Mouse (Mus musculus): ENCODE data around the gene Rapgefl1.

DNA sequence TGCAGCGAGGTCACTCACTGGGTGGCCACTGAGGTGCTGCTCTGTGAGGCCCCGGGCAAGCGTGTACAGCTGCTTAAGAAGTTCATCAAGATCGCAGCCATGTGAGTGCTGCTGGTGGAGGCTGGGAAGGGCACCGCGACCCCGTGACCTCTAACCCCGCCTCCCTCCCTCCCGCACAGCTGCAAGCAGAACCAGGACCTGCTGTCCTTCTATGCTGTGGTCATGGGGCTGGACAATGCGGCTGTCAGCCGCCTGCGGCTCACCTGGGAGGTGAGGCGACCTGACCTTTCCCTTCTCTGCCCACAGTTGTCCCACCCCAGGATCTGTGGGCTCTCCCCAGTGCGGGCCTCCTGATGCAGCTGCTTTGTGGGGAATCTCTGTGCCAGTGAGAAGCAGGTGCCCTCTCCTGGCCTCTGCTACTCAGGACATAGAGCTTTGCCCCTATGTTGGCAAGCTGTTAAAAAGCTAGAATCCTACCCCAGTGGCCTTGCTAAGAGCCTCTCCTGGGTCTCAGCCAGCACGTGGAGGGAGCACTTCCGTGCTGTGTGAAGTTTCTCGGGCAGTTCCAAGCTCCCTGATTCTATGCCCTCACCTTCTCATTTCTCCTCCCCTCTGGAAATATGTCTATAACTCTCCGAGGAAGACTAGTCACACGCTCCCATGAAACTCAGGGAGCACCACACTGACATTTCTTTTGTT, 12.8 kb downstream of the Rapgefl1 start:
- TF ChIP-seq CTCF (IDR thresholded peaks at IDR 0.05; ENCODE audit: low read depth, low read length) = no peak
- TF ChIP-seq GATA1 (IDR thresholded peaks at IDR 0.05; ENCODE audit: borderline replicate concordance, low read length) = no peak
- TF ChIP-seq POLR2AphosphoS5 (IDR thresholded peaks at IDR 0.05; ENCODE audit: insufficient replicate concordance, low read depth, low read length) = no peak
- no peak for TF ChIP-seq TAL1 (conservative IDR thresholded peaks at IDR 0.05; ENCODE audit: low read depth, low read length)
- TF ChIP-seq GATA2 (IDR thresholded peaks at IDR 0.05; ENCODE audit: borderline replicate concordance, low read depth, low read length) = no peak

All from G1E (cell line).